Mouse (Mus musculus) hindbrain, embryonic 12.5 days (tissue): ENCODE data around the gene Rbm5. TPM values are rescaled to one million over a fixed set of nuclear protein-coding genes. Genes with fewer than 3 reads are reported as not detected.

Experiments used
- ATAC-seq: fragments of 200-750 bp; cut with Nextera tagmentation; 2 replicates; pipeline ENCODE4 v1.8.0; 2017; ENCODE audit warnings: moderate TSS enrichment; ENCODE audit not compliant: low FRiP score
- H3K27ac ChIP-seq: fragments of 300-500 bp; sonication (generic); 2 replicates; pipeline ENCODE4 v1.5.1; 2016; ENCODE audit warnings: mild to moderate bottlenecking
- H3K27me3 ChIP-seq: fragments of 300-500 bp; sonication (generic); 2 replicates; pipeline ENCODE4 v1.6.1; 2016; ENCODE audit warnings: mild to moderate bottlenecking
- H3K36me3 ChIP-seq: fragments of 300-500 bp; sonication (generic); 2 replicates; pipeline ENCODE4 v1.6.1; 2016; ENCODE audit warnings: mild to moderate bottlenecking
- H3K4me1 ChIP-seq: fragments of 300-500 bp; sonication (generic); 2 replicates; pipeline ENCODE4 v1.6.1; 2016
- H3K4me2 ChIP-seq: fragments of 300-500 bp; sonication (generic); replicated peaks from 2 replicates; pipeline ENCODE4 v1.6.1; 2016; ENCODE audit warnings: mild to moderate bottlenecking
- H3K4me3 ChIP-seq: fragments of 300-500 bp; sonication (generic); 2 replicates; pipeline ENCODE4 v1.5.1; 2016; ENCODE audit warnings: mild to moderate bottlenecking
- H3K9ac ChIP-seq: fragments of 300-500 bp; sonication (generic); 2 replicates; pipeline ENCODE4 v1.6.1; 2016; ENCODE audit warnings: mild to moderate bottlenecking, moderate library complexity
- H3K9me3 ChIP-seq: fragments of 300-500 bp; sonication (generic); replicated peaks from 2 replicates; pipeline ENCODE4 v1.6.1; 2016; ENCODE audit warnings: mild to moderate bottlenecking
- WGBS: fragments of 180-500 bp; shearing (Covaris S2); methylation state at CpG from one replicate; pipeline ENCODE4 v1.1.7; 2016; 5-methylcytosine and 5-hydroxymethylcytosine counted together
- polyA plus RNA-seq: library from polyadenylated mRNA; unstranded; fragments of >200 nt; fragmentation: Nextera tagmentation; extraction: Ambion mirVana; gene quantifications from 2 replicates; pipeline ENCODE4 v1.2.1, GENCODE M21; 2016

Gene Rbm5
- polyA plus RNA-seq, 1 experiment from 2014 or later: 271 TPM

DNA sequence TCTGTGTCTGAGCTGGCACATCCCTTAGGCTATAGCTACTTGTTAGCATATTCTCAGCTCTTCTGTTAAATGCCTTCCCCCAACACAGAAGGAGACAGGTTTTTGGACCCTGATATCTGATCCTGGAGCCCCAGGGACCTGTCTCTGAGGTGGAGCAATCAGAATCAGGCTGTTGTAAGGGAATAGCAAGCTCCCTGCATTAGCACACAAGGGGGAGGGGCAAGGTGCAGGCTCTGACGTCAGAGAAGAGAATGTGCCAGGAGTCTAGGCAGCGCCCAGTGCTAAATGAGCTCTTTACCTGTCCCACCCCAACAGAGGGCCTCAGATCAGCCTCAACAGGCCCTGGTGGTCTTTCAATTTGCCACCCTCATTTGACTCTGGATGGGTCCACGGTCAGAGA is 43.8 kb downstream of the Rbm5 start:
- peaks cover 69% of the 10 kb centered on the region for H3K4me1 ChIP-seq
- H3K27ac ChIP-seq: peak overlapping the region; percentile 31; the same call in 1 of the 2 replicates
- H3K27me3 ChIP-seq: no peaks in the 10 kb centered on the region
- WGBS: 57% methylated on average over 3 of the region's 3 CpGs
- no peaks in the 10 kb centered on the region for H3K36me3 ChIP-seq
- no peak for ATAC-seq
- no peaks in the 10 kb centered on the region for H3K9me3 ChIP-seq
- H3K9ac ChIP-seq: no peak overlapping the region
- no peak overlapping the region for H3K4me2 ChIP-seq
- no peak overlapping the region for H3K4me3 ChIP-seq

DNA sequence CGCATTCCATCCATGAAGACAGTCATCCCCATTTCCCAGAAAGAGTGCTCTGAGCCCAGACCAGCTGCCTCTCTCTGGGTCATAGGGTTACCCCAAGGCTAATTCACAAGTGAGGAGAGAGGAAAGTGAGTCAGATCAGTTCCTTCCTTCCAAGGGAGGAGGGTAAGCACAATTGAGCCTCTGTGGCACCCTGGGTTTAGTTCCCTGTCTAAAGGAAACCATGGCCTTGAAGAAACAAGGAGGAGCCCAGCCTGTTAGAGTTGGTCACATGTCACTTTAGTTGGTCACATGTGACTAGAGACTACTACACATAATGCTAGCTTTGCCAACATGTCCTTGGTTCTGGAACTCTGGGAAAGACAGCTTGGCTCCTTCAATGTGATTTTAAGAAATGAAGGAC is 46.0 kb downstream of the Rbm5 start:
- Histone ChIP-seq H3K4me2 (no peak overlapping the region), H3K27ac (no peak overlapping the region), H3K9ac (no peak overlapping the region), H3K4me3 (no peak overlapping the region), H3K36me3 (no peaks in the 10 kb centered on the region), H3K27me3 (no peaks in the 10 kb centered on the region; the same call in 1 of the 2 replicates), H3K4me1 (peaks cover 56% of the 10 kb centered on the region), H3K9me3 (no peaks in the 10 kb centered on the region)
- no peak for ATAC-seq
- WGBS: 80% methylated on average over 1 of the region's 1 CpGs

DNA sequence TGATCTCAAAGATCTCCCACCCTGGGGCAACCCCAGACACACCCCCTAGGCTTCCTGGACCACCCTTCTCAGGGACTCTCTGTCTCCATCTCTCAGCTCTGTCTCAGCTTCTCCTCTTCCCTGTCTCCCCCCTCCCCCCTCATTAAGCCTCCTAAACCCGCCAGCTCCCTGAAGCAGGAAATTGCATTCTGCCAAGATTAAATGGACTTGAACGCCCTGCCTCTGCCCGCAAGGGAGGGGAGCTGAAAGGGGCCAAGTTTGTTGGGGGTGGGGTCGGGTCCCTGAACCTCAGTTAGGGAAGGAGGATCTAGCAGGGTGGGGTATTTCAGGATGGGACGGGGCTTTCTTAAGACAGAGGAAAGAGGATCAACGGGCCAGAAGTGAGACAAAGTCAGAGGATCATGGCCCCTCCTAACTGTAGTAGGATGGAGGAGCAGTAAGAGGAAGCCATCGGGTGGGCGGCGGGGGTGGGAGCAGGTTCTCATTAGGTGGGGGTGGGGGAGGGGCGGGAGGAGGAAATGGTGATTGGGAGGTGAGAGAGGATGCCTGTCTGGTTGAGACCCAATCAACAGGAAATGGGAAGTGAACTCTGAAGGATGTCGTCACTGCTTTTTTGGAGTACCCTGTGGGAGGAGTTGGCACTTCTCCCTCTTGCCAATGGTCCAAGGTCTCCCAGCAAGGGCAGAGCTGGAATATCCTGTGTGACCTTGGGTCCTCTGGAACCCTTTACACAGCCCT is 46.8 kb downstream of the Rbm5 start:
- Histone ChIP-seq H3K4me2 (peak overlapping the region; percentile 32), H3K9me3 (no peaks in the 10 kb centered on the region), H3K4me1 (peaks cover 47% of the 10 kb centered on the region), H3K27me3 (no peaks in the 10 kb centered on the region; the same call in none of the 2 replicates), H3K27ac (peak overlapping the region; percentile 79), H3K9ac (no peak overlapping the region), H3K4me3 (no peak overlapping the region), H3K36me3 (no peaks in the 10 kb centered on the region)
- WGBS: 6% methylated on average over 10 of the region's 11 CpGs
- ATAC-seq: peak; percentile 77

DNA sequence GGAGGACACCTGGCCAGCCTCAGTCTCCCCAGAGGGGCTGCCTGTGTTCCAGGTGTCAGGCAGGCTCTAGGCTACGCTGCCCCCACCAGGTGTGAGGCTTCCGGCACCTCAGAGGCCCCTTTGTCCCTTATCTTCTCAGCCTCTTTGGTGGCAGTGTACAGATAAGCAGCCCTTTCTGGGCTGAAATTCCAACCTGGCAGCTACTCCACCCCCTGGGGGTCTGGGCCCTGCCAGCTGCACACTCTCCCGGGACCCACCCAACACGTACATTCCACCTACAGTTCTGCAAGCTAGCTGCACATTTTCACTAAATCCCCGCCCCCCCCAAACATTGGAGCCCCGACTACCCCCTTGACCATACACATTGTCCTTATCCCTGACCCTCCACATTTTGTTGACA is 47.5 kb downstream of the Rbm5 start:
- WGBS: 16% methylated on average over 5 of the region's 6 CpGs
- H3K4me2 ChIP-seq: peak overlapping the region; percentile 32; the same call in 1 of the 2 replicates
- peak overlapping the region; percentile 79 for H3K27ac ChIP-seq
- peaks cover 44% of the 10 kb centered on the region for H3K4me1 ChIP-seq
- peak; percentile 20 for ATAC-seq
- H3K36me3 ChIP-seq: no peaks in the 10 kb centered on the region
- H3K9me3 ChIP-seq: no peaks in the 10 kb centered on the region
- H3K4me3 ChIP-seq: no peak overlapping the region
- H3K27me3 ChIP-seq: no peaks in the 10 kb centered on the region; the same call in none of the 2 replicates
- no peak overlapping the region for H3K9ac ChIP-seq

DNA sequence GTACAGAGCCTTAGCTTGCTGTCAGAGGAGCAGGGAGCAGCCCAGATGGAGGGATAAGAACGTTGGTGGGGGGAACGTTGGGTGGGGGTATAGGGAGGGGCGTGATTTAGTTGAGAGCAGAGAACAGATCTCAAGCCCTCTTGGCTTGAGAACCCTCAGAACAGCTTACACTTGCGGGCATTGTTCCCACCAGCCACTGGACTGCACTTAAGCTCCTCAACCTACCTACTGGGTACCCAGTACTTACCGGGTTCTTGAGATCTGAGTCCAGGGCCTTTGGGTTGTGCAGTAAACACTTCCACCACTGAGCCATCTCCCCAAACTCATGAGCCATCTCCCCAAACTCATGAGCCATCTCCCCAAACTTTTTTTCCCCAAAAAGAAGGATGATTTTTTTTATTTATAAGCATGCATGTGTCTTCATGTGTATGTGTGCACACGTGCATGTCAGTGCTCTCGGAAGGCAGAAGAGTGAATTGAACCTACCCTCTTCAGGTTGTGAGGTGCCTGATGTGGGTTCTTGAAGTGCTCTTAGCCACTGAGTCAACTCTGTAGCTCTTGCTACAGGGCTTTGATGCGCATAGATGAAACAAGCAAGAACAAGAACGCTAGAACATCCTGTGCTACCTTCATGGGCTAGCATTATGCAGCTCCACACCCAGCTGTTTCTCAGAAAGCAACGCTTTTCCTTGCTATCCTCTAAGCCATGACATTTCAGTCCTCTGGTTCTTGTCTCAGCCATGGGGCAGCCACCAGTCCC is 51.8 kb downstream of the Rbm5 start:
- ATAC-seq: no peak
- H3K9ac ChIP-seq: no peak overlapping the region
- no peak overlapping the region for H3K4me3 ChIP-seq
- no peak overlapping the region for H3K4me2 ChIP-seq
- H3K27me3 ChIP-seq: no peaks in the 10 kb centered on the region; the same call in none of the 2 replicates
- no peaks in the 10 kb centered on the region for H3K9me3 ChIP-seq
- 89% methylated on average over 10 of the region's 10 CpGs for WGBS
- no peak overlapping the region for H3K27ac ChIP-seq
- peaks cover 38% of the 10 kb centered on the region for H3K4me1 ChIP-seq
- H3K36me3 ChIP-seq: no peaks in the 10 kb centered on the region

DNA sequence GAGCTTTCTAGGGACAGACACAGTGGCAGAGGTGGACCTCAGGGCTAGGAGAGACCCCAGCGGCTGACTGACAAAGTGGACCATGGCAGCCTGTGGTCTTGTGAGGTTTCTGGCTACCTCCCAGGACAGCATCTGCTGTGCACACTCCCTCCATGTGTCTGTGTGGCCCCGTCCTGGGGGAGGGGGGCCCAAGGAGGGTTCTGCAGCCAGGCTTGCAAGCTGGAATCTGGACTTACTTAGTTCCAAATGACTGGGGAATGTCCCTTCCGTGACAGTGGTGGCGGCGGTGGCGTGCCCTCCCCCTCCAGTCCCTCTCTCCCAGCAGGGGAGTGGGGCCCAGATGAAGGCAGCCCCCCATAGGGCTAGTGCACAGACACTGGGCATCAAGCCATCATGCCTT is 53.8 kb downstream of the Rbm5 start:
- no peak overlapping the region for H3K4me2 ChIP-seq
- no peak overlapping the region for H3K9ac ChIP-seq
- WGBS: 37% methylated on average over 6 of the region's 6 CpGs
- no peak overlapping the region for H3K27ac ChIP-seq
- ATAC-seq: no peak
- H3K4me3 ChIP-seq: no peak overlapping the region
- H3K36me3 ChIP-seq: no peaks in the 10 kb centered on the region
- H3K9me3 ChIP-seq: no peaks in the 10 kb centered on the region
- H3K4me1 ChIP-seq: peaks cover 25% of the 10 kb centered on the region
- H3K27me3 ChIP-seq: peaks cover under 1% of the 10 kb centered on the region

DNA sequence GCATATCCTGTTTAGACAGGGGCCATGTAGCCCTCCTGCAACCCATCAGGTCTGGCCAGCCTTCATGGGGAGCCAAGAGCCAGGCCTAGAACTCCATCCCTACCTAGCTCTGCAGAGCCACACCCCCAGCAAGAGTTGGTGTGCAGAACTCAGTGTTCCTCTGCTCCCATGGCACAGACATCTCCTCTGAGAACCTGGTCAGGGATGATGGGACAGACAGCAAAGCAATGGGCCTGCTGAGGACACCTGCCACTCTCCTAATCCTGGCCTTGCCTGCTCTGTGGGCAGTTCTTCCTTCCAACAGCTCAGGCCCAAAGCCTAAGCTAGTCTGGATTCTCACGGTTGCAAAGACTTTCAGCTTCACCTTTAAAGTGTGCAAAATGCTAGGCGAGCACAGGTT is 55.2 kb downstream of the Rbm5 start:
- Histone ChIP-seq H3K4me1 (peaks cover 24% of the 10 kb centered on the region), H3K4me2 (no peak overlapping the region), H3K36me3 (no peaks in the 10 kb centered on the region), H3K9ac (no peak overlapping the region), H3K27ac (no peak overlapping the region), H3K4me3 (no peak overlapping the region), H3K27me3 (peaks cover 12% of the 10 kb centered on the region), H3K9me3 (no peaks in the 10 kb centered on the region)
- no peak for ATAC-seq
- 87% methylated on average over 2 of the region's 2 CpGs for WGBS

DNA sequence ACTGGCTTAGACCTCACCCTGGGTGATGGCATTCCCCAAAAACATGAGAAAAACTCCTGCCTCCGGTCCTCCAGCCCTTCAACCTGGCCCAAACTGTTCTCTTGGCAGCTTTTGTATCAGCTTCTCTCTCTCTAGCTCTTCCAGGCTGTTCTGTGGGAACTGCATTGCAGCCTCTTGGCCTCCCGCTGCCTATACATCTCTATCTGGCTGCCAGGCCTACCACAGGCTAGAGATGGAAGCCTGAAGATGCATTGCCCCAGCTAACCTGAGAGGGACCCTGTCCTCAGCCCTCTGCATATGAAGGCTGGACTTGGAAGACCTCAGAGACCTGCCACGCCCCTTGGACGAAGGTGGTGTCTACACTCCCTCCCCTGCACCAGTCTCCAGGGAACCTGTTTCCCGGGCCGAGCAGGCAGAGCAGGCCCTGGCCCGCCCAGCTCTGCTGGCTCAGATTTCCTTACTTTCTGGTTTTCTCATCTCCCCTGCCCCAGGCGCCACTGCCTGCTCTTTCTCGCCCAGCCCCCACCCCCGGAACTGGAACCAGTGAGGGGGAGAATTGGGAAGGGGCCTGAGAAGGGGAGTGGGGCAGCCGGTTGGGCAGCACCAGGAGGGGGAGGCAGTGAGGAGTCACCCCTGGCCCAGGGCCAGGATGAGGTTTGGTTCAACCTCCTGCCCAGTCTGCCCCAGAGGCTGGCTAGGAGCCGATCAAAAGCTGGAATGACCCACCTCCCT is 56.4 kb downstream of the Rbm5 start:
- Histone ChIP-seq H3K27ac (peak overlapping the region; percentile 55; the same call in 1 of the 2 replicates), H3K4me1 (peaks cover 31% of the 10 kb centered on the region), H3K36me3 (no peaks in the 10 kb centered on the region), H3K4me2 (0 out of 2 replicates have a peak overlapping the region, but pooled peaks have one; percentile 11), H3K27me3 (peaks cover 16% of the 10 kb centered on the region), H3K9me3 (no peaks in the 10 kb centered on the region), H3K4me3 (no peak overlapping the region), H3K9ac (no peak overlapping the region)
- 18% methylated on average over 12 of the region's 12 CpGs for whole genome bisulfite sequencing
- no peak for ATAC-seq

DNA sequence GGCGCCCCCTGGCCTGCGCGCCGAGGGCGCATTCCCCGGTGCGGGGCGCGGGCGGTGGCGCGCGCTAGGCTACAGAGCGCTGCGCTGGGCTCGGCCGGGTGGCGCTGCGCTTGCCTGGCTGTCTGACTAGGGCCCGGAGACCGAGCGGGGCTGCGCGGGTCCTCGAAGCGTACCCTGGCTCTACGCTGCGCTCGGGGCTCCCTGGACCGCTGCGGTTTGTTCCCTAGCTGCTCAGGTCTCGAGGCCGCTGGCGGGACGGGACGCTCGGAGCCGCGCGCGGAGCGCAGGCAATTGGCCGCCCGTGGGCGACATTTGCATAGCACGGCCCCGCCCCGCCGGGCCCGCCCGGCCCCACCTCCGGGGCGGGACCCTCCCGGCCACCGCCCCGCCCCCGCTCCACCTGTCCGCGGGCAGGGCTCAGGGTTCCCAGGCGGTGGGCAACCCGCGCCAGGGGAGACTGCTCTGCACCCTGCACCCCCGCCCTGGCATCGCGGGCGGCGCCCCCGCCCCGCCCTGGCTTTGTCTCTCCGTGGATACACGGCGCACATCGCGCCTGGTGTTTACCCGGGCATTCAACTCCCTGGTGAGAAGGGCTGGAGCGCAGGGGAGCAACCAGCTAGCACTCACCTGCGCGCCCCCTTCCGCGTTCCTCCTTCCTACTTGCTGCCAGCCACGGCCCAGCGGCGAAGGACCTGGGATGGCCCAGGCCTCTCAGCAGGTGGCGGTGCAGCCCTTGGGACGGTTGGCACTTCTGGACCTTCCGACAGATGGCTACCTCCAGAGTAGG is 60.9 kb downstream of the Rbm5 start, which contains the start of gene Sema3f:
Sema3f (minus strand) TSS at position 779 of the 787 bp plus-strand sequence.
- under 1% methylated on average over 82 of the region's 86 CpGs for WGBS
- Histone ChIP-seq H3K9me3 (no peaks in the 10 kb centered on the region), H3K36me3 (peaks cover 6% of the 10 kb centered on the region), H3K4me2 (peak within 1 kb of the TSS; percentile 94), H3K9ac (peak within 1 kb of the TSS; percentile 94), H3K27ac (peak within 1 kb of the TSS; percentile 89), H3K27me3 (peaks cover 30% of the 10 kb centered on the region), H3K4me1 (peaks cover 64% of the 10 kb centered on the region), H3K4me3 (peak within 1 kb of the TSS; percentile 85)
- peak; percentile 76 for ATAC-seq

DNA sequence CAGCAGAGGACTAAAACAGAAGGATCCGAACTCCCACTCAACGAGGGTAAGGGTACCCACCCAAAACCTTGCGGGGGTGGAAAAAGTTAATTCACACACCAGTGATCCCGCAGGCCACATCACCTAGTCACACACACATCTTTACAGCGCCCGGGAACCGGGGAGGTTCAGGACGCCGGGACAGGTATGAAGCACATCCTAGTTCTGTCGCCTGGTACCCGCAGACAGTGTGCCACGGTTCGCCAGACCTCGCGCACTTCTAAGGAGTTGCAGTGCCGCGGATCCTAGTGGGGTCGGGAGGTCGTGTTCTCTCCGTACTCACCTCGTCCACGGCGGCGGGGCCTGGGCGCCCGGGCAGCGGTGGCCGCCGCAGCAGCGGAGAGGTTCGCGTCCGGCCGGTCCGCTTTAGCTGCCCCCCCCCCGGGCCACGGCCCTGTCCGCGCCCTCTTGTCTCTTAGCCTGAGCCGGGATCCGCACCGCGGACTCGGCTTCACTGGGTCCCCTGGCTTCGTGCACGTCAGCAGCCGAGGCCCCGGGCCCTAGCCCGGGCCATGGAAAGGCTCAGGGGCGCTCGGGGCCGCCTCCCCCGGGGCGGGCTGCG is 61.6 kb downstream of the Rbm5 start:
- H3K4me3 ChIP-seq: peak overlapping the region; percentile 85
- H3K36me3 ChIP-seq: peaks cover 11% of the 10 kb centered on the region
- peaks cover 64% of the 10 kb centered on the region for H3K4me1 ChIP-seq
- H3K4me2 ChIP-seq: peak overlapping the region; percentile 94
- 0% methylated on average over 52 of the region's 55 CpGs for WGBS
- no peak for ATAC-seq
- H3K27me3 ChIP-seq: peaks cover 35% of the 10 kb centered on the region
- H3K9ac ChIP-seq: peak overlapping the region; percentile 94
- H3K27ac ChIP-seq: peak overlapping the region; percentile 89
- H3K9me3 ChIP-seq: no peaks in the 10 kb centered on the region

DNA sequence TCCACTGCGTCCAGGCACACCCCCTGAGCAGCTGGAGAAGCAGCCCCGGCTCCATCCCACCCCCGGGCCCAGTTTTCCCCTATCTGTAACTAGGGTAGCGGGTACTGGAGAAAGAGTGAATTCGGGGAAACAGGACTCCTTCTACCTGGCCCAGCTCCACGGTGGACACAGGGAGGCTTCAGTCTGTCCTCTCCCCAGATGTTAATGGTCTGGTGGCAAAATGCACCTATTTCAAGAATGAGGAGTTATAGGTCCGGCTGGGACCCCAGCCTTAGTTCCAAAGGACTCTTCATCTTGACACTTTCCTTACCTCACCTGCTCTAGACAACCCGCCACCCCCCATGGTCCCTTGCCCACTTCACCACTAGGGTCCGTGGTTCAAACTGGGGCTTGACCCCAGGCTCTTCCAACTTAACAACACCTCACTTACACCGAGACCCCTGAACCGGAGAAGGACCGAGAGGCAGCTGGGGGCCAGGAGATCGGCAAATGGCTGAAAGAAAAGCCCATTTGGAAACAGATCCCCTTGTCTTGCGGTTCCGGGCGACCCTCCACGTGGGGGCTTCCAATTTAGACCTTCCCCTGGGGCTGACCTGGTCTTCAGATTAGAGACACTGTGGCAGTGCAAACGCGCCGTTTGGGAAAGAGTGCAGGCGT is 62.2 kb downstream of the Rbm5 start:
- H3K4me1 ChIP-seq: peaks cover 64% of the 10 kb centered on the region
- no peaks in the 10 kb centered on the region for H3K9me3 ChIP-seq
- H3K27me3 ChIP-seq: peaks cover 35% of the 10 kb centered on the region
- H3K27ac ChIP-seq: peak overlapping the region; percentile 89
- H3K4me3 ChIP-seq: peak overlapping the region; percentile 85
- no peak for ATAC-seq
- H3K9ac ChIP-seq: peak overlapping the region; percentile 94
- H3K36me3 ChIP-seq: peaks cover 16% of the 10 kb centered on the region
- 2% methylated on average over 21 of the region's 21 CpGs for WGBS
- peak overlapping the region; percentile 94 for H3K4me2 ChIP-seq
